Mouse (Mus musculus) embryonic facial prominence, embryonic 12.5 days (tissue): ENCODE data around the gene Zfp57. TPM values are rescaled to one million over a fixed set of nuclear protein-coding genes. Genes with fewer than 3 reads are reported as not detected.
"Not testable (repeated sequence)": the region's sequence is repeated elsewhere in the genome, so short reads cannot be mapped to it uniquely, and the experiment has no call there.

Experiments
- ATAC-seq: fragments of 200-750 bp; cut with Nextera tagmentation; 2 replicates; pipeline ENCODE4 v1.8.0; 2017; ENCODE audit not compliant: insufficient number of reproducible peaks, insufficient read depth, low FRiP score, low TSS enrichment
- H3K27ac ChIP-seq: fragments of 300-500 bp; sonication (generic); 2 replicates; pipeline ENCODE4 v1.5.1; 2016; ENCODE audit warnings: mild to moderate bottlenecking
- H3K27me3 ChIP-seq: fragments of 300-500 bp; sonication (generic); 2 replicates; pipeline ENCODE4 v1.6.1; 2016; ENCODE audit warnings: mild to moderate bottlenecking, moderate library complexity
- H3K36me3 ChIP-seq: fragments of 300-500 bp; sonication (generic); 2 replicates; pipeline ENCODE4 v1.6.1; 2016; ENCODE audit warnings: mild to moderate bottlenecking
- H3K4me1 ChIP-seq: fragments of 300-500 bp; sonication (generic); 2 replicates; pipeline ENCODE4 v1.6.1; 2016
- H3K4me2 ChIP-seq: fragments of 300-500 bp; sonication (generic); replicated peaks from 2 replicates; pipeline ENCODE4 v1.6.1; 2016; ENCODE audit warnings: mild to moderate bottlenecking, moderate library complexity
- H3K4me3 ChIP-seq: fragments of 300-500 bp; sonication (generic); 2 replicates; pipeline ENCODE4 v1.5.1; 2016; ENCODE audit warnings: mild to moderate bottlenecking
- H3K9ac ChIP-seq: fragments of 300-500 bp; sonication (generic); 2 replicates; pipeline ENCODE4 v1.6.1; 2016; ENCODE audit warnings: mild to moderate bottlenecking, moderate library complexity
- H3K9me3 ChIP-seq: fragments of 300-500 bp; sonication (generic); 2 replicates; pipeline ENCODE4 v1.6.1; 2016; ENCODE audit warnings: mild to moderate bottlenecking, moderate library complexity
- WGBS: fragments of 180-500 bp; shearing (Covaris S2); methylation state at CpG from one replicate; pipeline ENCODE4 v1.1.7; 2016; 5-methylcytosine and 5-hydroxymethylcytosine counted together
- polyA plus RNA-seq: library from polyadenylated mRNA; unstranded; fragments of >200 nt; fragmentation: Nextera tagmentation; extraction: Ambion mirVana; gene quantifications from 2 replicates; pipeline ENCODE4 v1.2.1, GENCODE M21; 2016

Gene Zfp57
- polyA plus RNA-seq, 1 experiment from 2014 or later, result 151 TPM

DNA sequence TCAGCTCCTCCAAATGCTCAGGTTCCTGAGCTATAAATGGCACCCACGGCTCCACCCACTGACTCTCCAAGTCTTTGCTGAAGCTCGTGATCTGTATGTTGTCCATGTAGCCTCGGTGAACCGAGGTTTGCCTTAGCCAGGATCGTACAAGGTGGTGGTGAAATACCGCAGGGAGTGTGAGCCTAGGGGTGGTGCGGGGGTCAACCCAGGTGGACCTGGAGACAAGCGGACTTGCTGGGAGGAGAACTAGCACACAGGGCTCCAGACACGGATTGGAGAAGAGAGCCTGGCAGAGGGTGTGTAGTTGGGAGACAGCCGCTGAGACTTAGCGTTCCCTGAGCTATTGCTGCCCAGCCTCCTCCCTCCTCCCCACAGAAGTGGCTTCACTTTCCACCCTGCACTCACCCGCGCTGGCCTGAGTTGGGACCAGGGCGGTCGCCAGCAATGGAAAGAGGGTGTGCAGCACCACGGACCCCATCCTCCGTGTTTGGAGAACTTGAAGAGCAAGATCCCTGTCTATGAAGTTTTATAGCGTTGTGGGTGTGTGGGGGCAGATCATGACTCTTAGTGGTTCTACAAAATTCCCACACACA lies 19.6 kb upstream of the Zfp57 start, which contains the start of gene 2410137M14Rik:
Gene 2410137M14Rik (minus strand): TSS at position 17 of the 593 bp plus-strand sequence.
- Histone ChIP-seq H3K36me3 (no peaks in the 10 kb centered on the region), H3K27me3 (peaks cover 15% of the 10 kb centered on the region; the same call in 1 of the 2 replicates), H3K27ac (no peak within 1 kb of the TSS), H3K4me3 (0 out of 2 replicates have a peak within 1 kb of the TSS, but pooled peaks have one; percentile 15), H3K9ac (no peak within 1 kb of the TSS), H3K9me3 (no peaks in the 10 kb centered on the region), H3K4me1 (peaks cover 8% of the 10 kb centered on the region; the same call in 1 of the 2 replicates), H3K4me2 (peak within 1 kb of the TSS; percentile 32)
- ATAC-seq, result no peak; the same call in 1 of the 2 replicates
- WGBS, result 13% methylated on average over 18 of the region's 18 CpGs

DNA sequence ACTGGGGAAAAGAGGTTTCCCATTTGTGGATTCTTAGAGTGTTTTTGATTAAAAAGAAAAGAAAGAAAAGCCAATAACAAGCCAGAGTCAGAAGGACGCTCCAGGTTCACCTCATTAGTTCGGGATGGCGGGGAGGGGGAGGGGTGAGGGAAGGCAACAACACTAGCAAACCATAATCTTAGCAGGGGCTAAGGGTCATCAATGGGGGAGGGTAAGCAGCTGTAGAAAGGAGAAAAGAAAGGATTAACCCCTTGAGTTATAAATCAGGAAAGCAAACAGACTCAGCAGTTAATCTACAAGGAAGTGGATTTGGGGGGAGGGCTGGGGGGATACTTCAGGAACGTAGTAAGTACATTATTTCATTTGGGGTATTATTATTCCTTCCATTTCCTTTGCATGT lies 19.1 kb upstream of the Zfp57 start:
- Histone ChIP-seq H3K36me3 (no peaks in the 10 kb centered on the region), H3K4me1 (peaks cover 8% of the 10 kb centered on the region; the same call in 1 of the 2 replicates), H3K9me3 (no peaks in the 10 kb centered on the region), H3K4me2 (peak overlapping the region; percentile 32; the same call in 1 of the 2 replicates), H3K4me3 (0 out of 2 replicates have a peak overlapping the region, but pooled peaks have one; percentile 15), H3K9ac (no peak overlapping the region), H3K27me3 (peaks cover 19% of the 10 kb centered on the region; the same call in 1 of the 2 replicates), H3K27ac (no peak overlapping the region)
- no peak for ATAC-seq
- 6% methylated on average over 4 of the region's 4 CpGs for WGBS

DNA sequence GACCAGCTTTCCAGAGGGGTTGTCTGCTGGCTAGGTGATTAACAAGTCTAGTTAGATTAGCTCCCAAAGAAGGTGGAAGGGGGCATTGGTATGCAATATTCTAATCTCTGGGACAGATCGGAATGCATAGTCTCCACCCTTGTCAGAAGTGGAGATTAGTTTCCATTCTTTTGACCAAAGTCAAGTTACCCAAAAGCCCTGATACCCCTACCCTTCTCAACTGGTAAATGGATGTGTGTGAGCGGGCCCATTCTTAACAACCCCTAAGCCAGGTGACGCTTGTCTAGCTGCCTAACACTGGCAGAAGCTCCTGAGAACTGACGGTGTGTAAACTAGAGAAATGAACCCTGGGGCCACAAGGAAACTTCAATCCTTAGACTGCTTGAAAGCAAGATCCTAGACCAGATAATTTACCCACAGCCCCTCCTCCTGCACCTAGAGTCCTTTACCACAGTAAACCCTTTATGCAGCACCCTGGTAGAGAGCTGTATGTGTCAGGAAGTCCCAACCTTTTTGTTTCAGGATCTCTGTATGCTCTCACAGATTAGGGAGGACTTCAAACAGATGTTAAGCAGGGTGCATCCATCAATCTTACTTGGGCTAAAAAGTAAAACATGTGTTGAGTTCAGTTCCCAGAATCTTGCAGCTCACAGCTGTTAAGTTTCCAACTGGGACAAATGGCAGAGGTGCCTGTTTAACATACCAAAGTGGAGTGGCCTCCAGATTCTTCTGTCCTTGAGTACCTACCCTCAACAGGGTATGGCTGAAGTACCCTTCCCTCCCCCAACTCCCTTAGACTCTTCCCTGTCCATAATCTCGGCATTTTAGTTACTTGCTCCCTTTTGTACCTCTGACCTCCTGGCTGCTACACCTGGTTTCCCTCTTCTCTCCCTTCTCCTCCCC lies 18.5 kb upstream of the Zfp57 start:
- Histone ChIP-seq H3K27me3 (peaks cover 24% of the 10 kb centered on the region), H3K9ac (no peak overlapping the region), H3K9me3 (no peaks in the 10 kb centered on the region), H3K4me2 (no peak overlapping the region), H3K27ac (no peak overlapping the region), H3K4me1 (peaks cover 8% of the 10 kb centered on the region; the same call in 1 of the 2 replicates), H3K4me3 (no peak overlapping the region), H3K36me3 (no peaks in the 10 kb centered on the region)
- ATAC-seq, result no peak
- WGBS, result 28% methylated on average over 5 of the region's 5 CpGs

DNA sequence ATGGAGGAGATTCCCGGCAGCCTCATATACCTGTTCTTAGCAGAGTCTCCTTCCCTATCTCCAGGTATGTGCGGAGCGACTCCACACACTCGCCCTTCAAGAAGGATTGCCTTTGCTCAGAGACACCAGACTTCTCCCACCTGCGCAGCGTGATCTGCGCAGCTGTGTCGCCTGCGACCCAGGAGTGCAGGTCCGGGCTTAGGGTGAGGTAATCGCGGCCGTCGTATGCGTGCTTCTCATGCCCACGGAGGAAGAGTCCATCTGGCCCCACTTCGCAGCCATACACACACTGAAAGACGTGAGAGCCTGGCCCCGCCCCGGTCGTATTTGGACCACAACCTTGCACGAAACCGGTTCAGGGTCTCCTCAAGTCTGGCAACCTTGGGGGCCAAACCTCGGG lies 12.5 kb upstream of the Zfp57 start:
- H3K4me2 ChIP-seq, result peak overlapping the region; percentile 36
- no peak overlapping the region for H3K9ac ChIP-seq
- H3K4me1 ChIP-seq, result peaks cover 4% of the 10 kb centered on the region; the same call in 1 of the 2 replicates
- no peak overlapping the region for H3K27ac ChIP-seq
- 4% methylated on average over 24 of the region's 24 CpGs for WGBS
- peak overlapping the region; percentile 21 for H3K4me3 ChIP-seq
- no peak for ATAC-seq
- H3K9me3 ChIP-seq, result no peaks in the 10 kb centered on the region
- H3K27me3 ChIP-seq, result peaks cover 29% of the 10 kb centered on the region
- no peaks in the 10 kb centered on the region for H3K36me3 ChIP-seq

DNA sequence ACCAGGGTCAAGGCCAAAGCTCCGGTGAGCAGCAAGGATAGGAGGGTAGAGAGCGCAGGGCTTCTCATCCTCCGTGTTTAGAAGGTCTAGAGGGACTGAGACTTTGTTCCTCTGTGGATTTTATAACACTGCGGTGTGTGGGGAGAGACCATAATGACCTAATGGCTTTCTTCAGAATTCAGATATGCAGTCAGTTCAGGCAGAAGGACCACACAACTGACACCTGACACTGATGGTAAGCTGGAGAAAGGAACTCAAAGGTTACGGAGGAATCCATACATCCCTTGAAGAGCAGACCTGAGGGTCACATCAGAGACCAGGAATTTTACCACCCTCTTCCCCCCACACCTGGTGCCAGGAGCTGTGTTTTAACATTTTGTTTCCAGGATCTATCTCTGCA lies 11.5 kb upstream of the Zfp57 start, which contains the start of gene H2-M5:
Gene H2-M5 (minus strand): TSS at position 101 of the 400 bp plus-strand sequence.
- no peak within 1 kb of the TSS for H3K27ac ChIP-seq
- H3K36me3 ChIP-seq, result no peaks in the 10 kb centered on the region
- peak within 1 kb of the TSS; percentile 36 for H3K4me2 ChIP-seq
- 20% methylated on average over 5 of the region's 5 CpGs for WGBS
- peak within 1 kb of the TSS; percentile 21 for H3K4me3 ChIP-seq
- H3K9me3 ChIP-seq, result no peaks in the 10 kb centered on the region
- no peak within 1 kb of the TSS for H3K9ac ChIP-seq
- H3K27me3 ChIP-seq, result peaks cover 29% of the 10 kb centered on the region
- peaks cover 4% of the 10 kb centered on the region; the same call in 1 of the 2 replicates for H3K4me1 ChIP-seq
- ATAC-seq, result no peak

GRCm38 (mm10) chr17:36990630-36991029 lies 10.3 kb upstream of the Zfp57 start:
- not testable (repeated sequence) for H3K4me2 ChIP-seq, H3K4me3 ChIP-seq, H3K9ac ChIP-seq, ATAC-seq, H3K4me1 ChIP-seq, H3K27ac ChIP-seq, H3K9me3 ChIP-seq, H3K36me3 ChIP-seq
- H3K27me3 ChIP-seq, result peaks cover 29% of the 10 kb centered on the region
- 82% methylated on average over 6 of the region's 6 CpGs for WGBS

DNA sequence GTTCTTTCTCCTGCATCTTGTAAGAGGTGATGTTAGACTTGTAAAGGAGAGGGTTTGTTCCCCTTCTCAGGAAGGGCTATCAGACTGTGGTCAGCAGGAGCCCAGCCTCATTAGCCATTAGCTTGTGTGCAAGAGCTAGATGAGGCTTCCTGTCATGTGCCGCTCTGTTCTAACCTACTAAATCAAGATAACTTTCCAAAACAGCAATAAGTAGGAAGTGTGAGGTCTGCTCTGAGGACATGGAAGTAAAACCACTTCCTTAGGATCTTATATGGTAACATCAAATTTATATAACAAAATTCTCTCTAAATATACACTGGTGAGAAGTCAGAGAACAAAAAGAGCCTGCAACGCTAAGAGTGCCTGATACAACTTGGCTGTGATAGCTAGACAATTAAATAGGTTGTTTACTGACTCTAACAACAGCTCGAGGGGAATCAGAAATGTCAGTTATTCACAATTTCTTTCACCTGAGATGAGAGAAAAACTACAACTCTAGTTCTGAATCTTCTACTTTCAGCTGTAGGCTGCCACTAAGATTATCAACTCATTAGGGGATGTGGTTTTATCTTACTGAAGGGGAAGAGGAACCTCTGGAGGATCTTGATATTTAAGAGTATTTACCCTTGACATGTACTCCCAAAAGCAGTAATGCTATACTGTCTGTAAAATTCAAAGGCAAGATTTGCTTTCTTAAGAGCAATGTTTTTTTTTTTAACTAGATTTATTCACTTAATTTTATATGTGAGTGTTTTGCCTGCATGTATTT lies 8.4 kb upstream of the Zfp57 start:
- Histone ChIP-seq H3K4me3 (no peak overlapping the region), H3K4me2 (no peak overlapping the region), H3K36me3 (no peaks in the 10 kb centered on the region), H3K9ac (no peak overlapping the region), H3K4me1 (peaks cover 6% of the 10 kb centered on the region; the same call in 1 of the 2 replicates), H3K9me3 (no peaks in the 10 kb centered on the region), H3K27ac (no peak overlapping the region), H3K27me3 (peaks cover 20% of the 10 kb centered on the region)
- 68% methylated on average over 3 of the region's 3 CpGs for WGBS
- no peak for ATAC-seq

- 76% methylated on average over 4 of the region's 4 CpGs for WGBS
- ATAC-seq, result no peak
- H3K9ac ChIP-seq, result no peak overlapping the region
These were observed 7.1 kb upstream of the Zfp57 start for GRCm38 (mm10) chr17:36993770-36994325.

DNA sequence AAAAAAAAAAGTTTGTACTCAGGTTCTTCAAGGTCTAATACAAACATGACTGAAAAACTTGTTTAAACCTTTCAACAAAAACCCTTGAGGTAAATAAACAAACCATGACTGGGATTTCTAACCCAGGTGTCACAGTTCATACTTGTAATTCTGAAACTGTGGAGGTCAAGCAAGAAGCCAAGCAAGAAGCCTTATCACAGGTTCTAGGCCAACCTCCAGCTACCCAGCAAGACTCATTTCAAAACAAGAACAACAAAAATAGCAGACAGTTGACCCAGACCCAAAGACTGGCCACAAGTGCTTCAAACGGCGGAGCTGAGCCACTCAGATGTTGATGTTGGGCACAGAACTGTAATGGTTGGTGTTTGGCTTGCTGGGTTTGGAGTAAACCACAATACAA lies 6.4 kb upstream of the Zfp57 start:
- 80% methylated on average over 2 of the region's 2 CpGs for WGBS
- no peak overlapping the region for H3K27ac ChIP-seq
- no peak for ATAC-seq
- no peak overlapping the region for H3K4me3 ChIP-seq
- no peaks in the 10 kb centered on the region for H3K9me3 ChIP-seq
- no peaks in the 10 kb centered on the region for H3K36me3 ChIP-seq
- no peak overlapping the region for H3K9ac ChIP-seq
- 0 out of 2 replicates have a peak, but pooled peaks cover 2% of the 10 kb centered on the region for H3K4me1 ChIP-seq
- no peak overlapping the region for H3K4me2 ChIP-seq
- peaks cover under 1% of the 10 kb centered on the region; the same call in 1 of the 2 replicates for H3K27me3 ChIP-seq

More at GRCm38 (mm10) chr17:36993770-36994325, 7.1 kb upstream of the Zfp57 start:
- H3K36me3 ChIP-seq, result no peaks in the 10 kb centered on the region
- H3K4me2 ChIP-seq, result no peak overlapping the region
- no peak overlapping the region for H3K27ac ChIP-seq
- peaks cover 7% of the 10 kb centered on the region for H3K27me3 ChIP-seq
- H3K4me3 ChIP-seq, result no peak overlapping the region
- H3K9me3 ChIP-seq, result no peaks in the 10 kb centered on the region
- H3K4me1 ChIP-seq, result 0 out of 2 replicates have a peak, but pooled peaks cover 2% of the 10 kb centered on the region

DNA sequence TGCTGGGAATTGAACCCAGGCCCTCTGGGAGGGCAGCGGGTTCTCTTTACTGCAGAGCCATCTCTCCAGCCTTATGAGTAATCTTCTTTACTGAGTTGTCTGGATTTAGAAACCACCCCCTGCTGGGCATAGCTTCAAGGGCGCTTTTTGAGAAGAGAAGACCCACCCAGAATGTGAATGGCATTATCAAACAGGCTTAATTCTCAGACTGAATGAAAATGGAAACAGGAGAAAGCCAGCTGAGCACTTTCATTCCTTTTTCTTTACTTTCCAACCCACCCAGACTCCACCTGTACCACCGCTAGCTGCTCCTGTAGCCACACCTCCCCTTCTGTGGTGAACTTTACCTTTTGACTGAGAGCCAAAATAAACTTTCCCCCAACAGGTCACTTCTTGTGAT lies 5.5 kb upstream of the Zfp57 start:
- Histone ChIP-seq H3K9me3 (no peaks in the 10 kb centered on the region), H3K27me3 (no peaks in the 10 kb centered on the region), H3K4me1 (0 out of 2 replicates have a peak, but pooled peaks cover 2% of the 10 kb centered on the region), H3K36me3 (no peaks in the 10 kb centered on the region), H3K9ac (no peak overlapping the region), H3K27ac (no peak overlapping the region), H3K4me3 (no peak overlapping the region), H3K4me2 (no peak overlapping the region)
- no peak for ATAC-seq
- WGBS, result 59% methylated on average over 3 of the region's 3 CpGs
